Mouse (Mus musculus) ES-Bruce4 (cell line): ENCODE measurements around the gene Hrh1.

Experiments used
- CTCF ChIP-seq: IDR thresholded peaks from one replicate; pipeline ENCODE4 v1.8.1; 2011; ENCODE audit warnings: low read depth, low read length
- POLR2A ChIP-seq: IDR thresholded peaks from one replicate; pipeline ENCODE4 v1.8.1; 2011; ENCODE audit warnings: low read length; ENCODE audit not compliant: insufficient read depth

DNA sequence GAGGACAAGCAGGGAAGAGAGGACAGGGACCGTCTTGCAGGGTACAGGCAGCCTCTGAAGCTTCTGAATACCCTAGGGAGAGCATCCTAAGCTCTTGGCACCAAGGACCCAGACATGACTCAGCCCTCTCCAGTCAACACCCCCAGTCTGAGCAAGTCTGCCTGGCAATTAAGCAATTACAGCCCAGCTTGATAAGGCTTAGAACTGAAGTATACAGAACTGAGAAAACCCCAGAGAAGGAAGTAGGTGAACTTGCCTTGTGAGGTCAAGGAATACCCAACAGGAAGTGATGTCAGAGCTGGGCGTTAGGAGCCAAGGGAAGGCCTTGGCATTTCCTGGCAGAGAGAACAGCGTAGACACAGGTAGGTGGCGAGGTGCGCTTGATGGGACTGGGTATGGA lies 60.5 kb downstream of the Hrh1 start:
- TF ChIP-seq CTCF = no peak
- TF ChIP-seq POLR2A = no peak
